Mouse (Mus musculus) olfactory bulb, adult 2 months (tissue): ENCODE measurements around the gene Chek2. TPM values are rescaled to one million over a fixed set of nuclear protein-coding genes. Genes with fewer than 3 reads are reported as not detected.
"Not testable (repeated sequence)": the region's sequence is repeated elsewhere in the genome, so short reads cannot be mapped to it uniquely, and the experiment has no call there.

ENCODE experiments used
- H3K27ac ChIP-seq: fragments of 200-500 bp; 2 replicates; pipeline ENCODE4 v1.5.1; 2012; ENCODE audit warnings: low read depth, low read length; ENCODE audit not compliant: insufficient read depth
- H3K4me1 ChIP-seq: fragments of 200-500 bp; 2 replicates; pipeline ENCODE4 v1.6.1; 2012; ENCODE audit warnings: low read length; ENCODE audit not compliant: control insufficient read depth, insufficient read depth
- H3K4me3 ChIP-seq: fragments of 200-500 bp; 2 replicates; pipeline ENCODE4 v1.5.1; 2012; ENCODE audit warnings: mild to moderate bottlenecking, low read depth, low read length, moderate library complexity; ENCODE audit not compliant: insufficient read depth
- CTCF ChIP-seq: fragments of 200-500 bp; IDR thresholded peaks from 2 replicates; pipeline ENCODE4 v1.5.1; 2012; ENCODE audit warnings: low read depth, mild to moderate bottlenecking, low read length, moderate library complexity; ENCODE audit not compliant: insufficient read depth
- POLR2A ChIP-seq: fragments of 200-500 bp; IDR thresholded peaks from 2 replicates; pipeline ENCODE4 v1.6.1; 2012; ENCODE audit warnings: mild to moderate bottlenecking, low read depth, low read length, moderate library complexity; ENCODE audit not compliant: insufficient read depth
- WGBS: fragments of 180-500 bp; shearing (Covaris S2); methylation state at CpG from one replicate; pipeline ENCODE4 v1.1.7; 2018; 5-methylcytosine and 5-hydroxymethylcytosine counted together
- polyA plus RNA-seq: library from polyadenylated mRNA; stranded (reverse); fragments of >200 nt; gene quantifications from 2 replicates; pipeline ENCODE4 v1.2.4, GENCODE M21; 2012; ENCODE audit warnings: low replicate concordance; ENCODE audit not compliant: missing spikeins, insufficient read depth, insufficient read length

The Chek2 gene
- polyA plus RNA-seq, 1 experiment: not detected

DNA sequence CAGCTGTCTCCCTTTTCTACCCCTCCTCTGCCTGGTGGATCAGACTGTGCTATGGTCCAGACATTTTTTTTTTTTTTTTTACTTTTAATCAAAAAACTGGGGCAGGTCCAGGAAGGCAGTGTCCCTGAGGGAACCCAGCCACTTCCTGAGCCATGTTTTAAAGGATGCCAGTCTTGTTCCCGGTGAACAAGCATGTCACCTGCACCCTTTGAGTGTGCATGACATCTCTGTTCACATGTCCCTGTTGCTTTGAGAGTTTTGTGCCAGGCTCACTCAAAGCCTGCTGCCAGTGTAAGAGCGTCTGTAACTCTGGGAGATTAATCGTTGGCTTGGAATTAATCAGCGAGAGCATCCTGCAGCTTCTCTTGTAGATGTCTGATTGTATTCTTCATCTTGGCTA lies 28.7 kb downstream of the Chek2 start:
- no peak overlapping the region for H3K27ac ChIP-seq

DNA sequence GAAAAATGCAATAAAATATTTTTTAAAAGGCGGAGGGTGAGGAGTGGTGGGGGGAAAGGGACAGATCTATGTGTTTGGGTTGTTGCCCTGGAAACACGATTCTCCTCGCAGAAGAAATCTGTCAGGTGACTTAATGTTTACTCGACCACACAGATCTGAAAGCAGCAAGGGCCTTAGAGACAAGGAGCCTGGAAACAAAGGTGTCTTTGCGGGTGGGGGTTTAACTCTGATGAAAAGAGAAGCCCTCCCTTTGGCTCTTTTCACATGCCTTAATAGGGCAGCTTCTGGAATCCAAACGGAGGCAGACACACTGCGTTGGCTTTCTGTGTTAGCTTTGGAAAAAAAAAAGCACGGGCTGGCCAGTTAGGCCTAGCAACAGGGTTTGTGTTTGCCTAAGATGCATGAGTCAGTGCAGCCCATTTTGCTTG lies 29.5 kb downstream of the Chek2 start:
- Histone ChIP-seq H3K4me3 (no peak overlapping the region), H3K27ac (no peak overlapping the region), H3K4me1 (0 out of 2 replicates have a peak, but pooled peaks cover 3% of the 10 kb centered on the region)
- TF ChIP-seq CTCF (no peak), POLR2A (no peak)
- WGBS: 31% methylated on average over 8 of the region's 8 CpGs

More for the DNA sequence above, 28.7 kb downstream of the Chek2 start:
- Histone ChIP-seq H3K4me1 (0 out of 2 replicates have a peak, but pooled peaks cover 3% of the 10 kb centered on the region), H3K4me3 (no peak overlapping the region)
- TF ChIP-seq CTCF (no peak), POLR2A (no peak)
- WGBS: 50% methylated on average over 4 of the region's 4 CpGs

DNA sequence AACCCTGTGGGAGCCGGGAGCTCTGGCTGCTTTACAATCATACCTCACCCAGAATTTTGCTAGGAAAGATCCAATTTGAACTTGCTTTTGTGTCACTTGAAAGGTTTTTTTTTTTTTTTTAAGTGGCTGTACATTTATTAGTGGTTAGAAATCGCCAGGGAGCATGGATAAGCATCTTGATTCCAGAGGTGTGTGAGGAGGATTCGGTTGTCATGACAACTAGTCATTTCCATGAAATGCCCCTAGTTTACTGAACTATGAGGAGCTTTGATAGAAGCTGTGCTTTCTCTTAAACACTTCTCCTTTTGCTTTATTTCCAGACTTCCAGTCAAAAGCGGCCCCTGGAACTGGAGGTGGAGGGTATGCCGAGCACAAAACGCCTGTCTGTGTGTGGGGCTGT lies 33.4 kb downstream of the Chek2 start:
- Histone ChIP-seq H3K27ac (no peak overlapping the region), H3K4me3 (no peak overlapping the region), H3K4me1 (0 out of 2 replicates have a peak, but pooled peaks cover 3% of the 10 kb centered on the region)
- 50% methylated on average over 6 of the region's 6 CpGs for WGBS
- TF ChIP-seq POLR2A (no peak), CTCF (no peak)

DNA sequence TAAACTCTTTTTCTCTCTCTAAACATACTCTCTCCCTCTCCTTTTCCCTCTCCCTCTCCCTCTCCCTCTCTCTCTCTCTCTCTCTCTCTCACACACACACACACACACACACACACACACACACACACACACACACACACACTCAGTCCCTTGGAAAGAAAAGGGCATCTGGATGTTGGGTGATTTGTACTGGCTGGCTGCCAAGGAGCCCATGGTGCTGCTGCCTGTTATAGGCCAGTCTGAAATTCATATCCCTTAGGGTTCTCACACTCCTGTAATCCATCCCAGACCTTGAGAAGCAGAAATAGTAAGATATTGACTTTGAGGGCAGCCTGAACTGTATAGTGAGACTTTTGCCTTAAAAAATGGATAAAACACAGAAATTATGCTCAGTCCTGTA lies 34.9 kb downstream of the Chek2 start:
- Histone ChIP-seq H3K27ac (no peak overlapping the region), H3K4me3 (no peak overlapping the region), H3K4me1 (no peaks in the 10 kb centered on the region)
- TF ChIP-seq CTCF: no peak
- TF ChIP-seq POLR2A: no peak

DNA sequence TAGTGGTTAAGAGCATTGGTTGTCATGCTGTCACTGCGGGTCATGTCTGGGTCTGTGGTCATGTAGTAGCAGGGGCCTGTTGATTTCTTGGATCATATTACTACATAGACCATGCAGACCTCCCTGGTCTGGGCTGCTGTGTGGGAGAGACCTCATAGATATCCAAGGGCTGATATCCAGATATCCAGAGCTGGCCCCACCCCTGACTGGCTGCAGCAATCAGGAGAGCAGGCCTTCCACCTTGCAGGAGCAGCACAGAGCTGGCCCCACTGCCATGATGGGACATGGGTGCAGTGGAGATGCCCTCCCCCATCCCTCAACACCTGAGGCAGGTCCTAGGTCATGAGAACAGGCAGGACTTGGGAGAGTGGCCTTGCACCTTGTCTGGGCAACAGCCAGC lies 35.5 kb downstream of the Chek2 start:
- no peak overlapping the region for H3K27ac ChIP-seq
- 91% methylated on average over 1 of the region's 1 CpGs for WGBS
- H3K4me1 ChIP-seq: no peaks in the 10 kb centered on the region
- TF ChIP-seq CTCF (no peak), POLR2A (no peak)
- H3K4me3 ChIP-seq: no peak overlapping the region

DNA sequence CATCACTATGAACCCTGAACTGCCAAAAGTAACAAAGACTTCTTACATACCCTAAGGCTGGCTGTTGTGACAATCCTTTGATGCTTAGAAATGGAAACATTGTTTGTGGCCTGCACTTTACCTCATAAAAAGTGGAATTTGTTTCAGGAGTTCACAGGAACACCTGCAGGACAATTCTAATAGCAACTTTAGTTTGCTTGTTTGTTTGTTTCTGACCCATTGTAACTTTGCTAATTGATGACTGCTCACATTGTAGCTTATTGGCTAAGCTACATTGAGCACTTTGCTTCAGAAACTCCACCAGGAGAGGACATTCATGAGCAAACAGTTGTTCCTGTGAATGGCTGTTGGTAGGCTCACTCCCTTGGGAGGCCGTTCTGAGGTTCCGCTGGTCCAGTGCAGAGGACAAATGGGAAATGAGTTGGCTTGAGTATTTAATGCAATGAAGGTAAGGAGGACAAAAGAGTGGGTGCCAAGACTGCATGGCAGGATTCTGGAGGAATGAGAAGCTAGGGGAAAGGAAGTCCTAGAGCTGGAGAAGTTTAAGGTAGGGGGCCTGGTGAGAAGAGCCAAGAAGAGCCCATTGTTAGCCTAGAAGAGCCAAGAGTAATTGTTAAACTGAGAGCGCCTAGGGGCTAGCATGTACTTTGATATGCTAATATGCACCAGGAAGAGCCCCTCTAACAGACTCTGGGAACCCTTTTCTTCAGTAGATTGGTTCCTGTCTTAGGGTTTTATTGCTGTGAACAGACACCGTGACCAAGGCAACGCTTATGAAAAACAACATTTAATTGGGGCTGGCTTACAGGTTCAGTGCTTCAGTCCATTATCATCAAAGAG lies 38.1 kb downstream of the Chek2 start:
- 66% methylated on average over 5 of the region's 5 CpGs for WGBS
- Histone ChIP-seq H3K27ac (no peak overlapping the region), H3K4me3 (no peak overlapping the region), H3K4me1 (no peaks in the 10 kb centered on the region)
- no peak for TF ChIP-seq CTCF
- no peak for TF ChIP-seq POLR2A

DNA sequence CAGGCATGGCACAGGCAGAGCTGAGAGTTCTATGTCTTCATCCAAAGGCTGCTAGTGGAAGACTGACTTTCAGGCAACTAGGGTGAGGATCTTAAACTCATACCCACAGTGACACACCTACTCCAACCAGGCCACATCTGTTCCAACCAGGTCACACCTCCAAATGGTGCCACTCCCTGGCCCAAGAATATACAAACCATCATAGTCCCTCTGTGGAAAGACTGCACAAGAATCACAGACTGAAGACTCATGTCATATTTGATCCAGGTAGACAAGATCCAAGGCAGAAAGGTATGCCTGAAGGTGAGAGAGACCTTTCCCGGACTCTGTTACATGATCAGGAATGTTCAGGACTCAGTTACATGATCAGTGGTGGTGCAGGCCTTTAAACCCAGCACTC lies 38.7 kb downstream of the Chek2 start:
- H3K4me3 ChIP-seq, H3K4me1 ChIP-seq, H3K27ac ChIP-seq: not testable (repeated sequence)
- WGBS: 97% methylated on average over 1 of the region's 1 CpGs

DNA sequence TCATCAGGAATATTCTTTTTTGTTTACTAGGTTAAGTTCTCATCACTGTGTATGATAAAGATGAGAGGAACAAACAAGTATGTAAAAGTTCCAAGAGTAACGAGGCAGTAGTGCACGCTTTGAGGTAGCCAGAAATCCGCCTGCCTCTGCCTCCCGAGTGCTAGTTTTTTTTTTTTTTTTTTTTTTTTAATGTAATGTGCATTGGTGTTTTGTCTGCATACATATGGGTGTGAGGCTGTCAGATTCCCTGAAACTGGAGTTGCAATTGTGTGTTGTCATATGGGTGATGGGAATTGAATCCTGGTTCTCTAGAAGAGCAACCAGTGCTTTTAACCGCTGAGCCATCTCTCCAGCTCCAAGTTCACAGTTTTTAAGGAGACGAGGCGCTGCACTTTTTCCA lies 39.3 kb downstream of the Chek2 start:
- Histone ChIP-seq H3K27ac (no peak overlapping the region), H3K4me3 (peak overlapping the region; percentile 61), H3K4me1 (no peaks in the 10 kb centered on the region)
- WGBS: 54% methylated on average over 7 of the region's 7 CpGs
- no peak for TF ChIP-seq CTCF
- no peak for TF ChIP-seq POLR2A

DNA sequence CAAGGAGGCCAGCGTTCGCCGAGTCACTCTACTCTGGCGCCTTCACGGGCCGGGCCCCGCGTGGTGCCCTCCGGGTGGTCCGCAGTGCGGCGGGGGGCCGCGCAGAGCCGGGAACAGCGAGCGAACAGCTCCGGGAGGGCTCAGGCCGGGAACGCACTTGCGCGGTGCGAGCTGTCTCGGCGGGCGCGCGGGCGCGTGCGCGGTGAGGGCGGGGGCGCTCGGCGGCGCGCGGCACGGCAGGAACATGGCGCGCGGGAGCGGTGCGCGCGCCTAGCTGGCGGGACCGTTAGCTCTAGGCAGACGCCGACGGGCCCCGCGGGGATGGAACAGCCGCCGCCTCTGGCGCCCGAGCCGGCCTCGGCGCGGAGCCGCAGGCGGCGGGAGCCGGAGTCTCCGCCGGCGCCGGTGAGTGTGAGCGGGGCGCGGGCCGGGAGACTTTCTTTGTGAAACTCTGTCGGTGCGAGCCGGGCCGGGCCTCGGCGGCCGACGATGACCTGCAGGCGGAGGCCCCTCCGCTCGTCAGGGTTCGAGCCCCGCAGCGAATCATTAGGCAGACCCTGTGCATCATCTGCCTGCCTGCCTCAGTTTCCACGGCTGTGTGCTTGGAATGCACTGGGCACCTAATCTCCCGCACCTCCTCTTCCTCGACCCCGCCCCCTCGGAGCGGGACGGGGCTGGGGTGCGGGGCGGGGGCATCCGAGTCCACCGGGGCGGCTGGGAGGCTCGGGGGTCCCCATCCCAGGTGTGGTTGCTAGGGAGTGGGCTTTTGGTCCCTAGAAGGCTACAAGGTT lies 40.0 kb downstream of the Chek2 start, which contains the start of gene Ttc28:
TSS of gene Ttc28 (plus strand) at position 220 of the 791 bp plus-strand sequence.
- TF ChIP-seq POLR2A (peak; percentile 77), CTCF (no peak)
- Histone ChIP-seq H3K4me1 (no peaks in the 10 kb centered on the region), H3K27ac (no peak within 1 kb of the TSS), H3K4me3 (peak within 1 kb of the TSS; percentile 61)
- WGBS: under 1% methylated on average over 101 of the region's 101 CpGs

DNA sequence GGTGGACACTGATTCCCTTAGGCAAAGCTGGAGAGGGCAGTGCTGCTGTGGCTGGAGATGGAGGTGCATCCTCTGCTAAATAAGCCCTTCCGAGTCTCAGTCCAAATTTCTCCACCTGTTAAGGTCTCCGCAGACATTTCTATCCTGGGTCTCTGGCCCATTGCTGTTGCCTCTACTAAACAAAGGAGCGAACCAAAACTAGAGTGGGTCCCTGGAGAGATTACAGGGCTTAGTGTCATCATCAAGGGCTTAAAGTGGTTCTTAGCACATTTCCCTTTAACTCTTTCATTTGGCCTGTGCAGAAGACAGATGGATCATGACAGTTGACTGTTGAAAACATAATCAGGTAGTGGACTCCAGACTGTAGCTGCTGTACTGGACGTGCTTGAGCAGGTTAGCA lies 48.8 kb downstream of the Chek2 start:
- 98% methylated on average over 4 of the region's 4 CpGs for WGBS
- Histone ChIP-seq H3K4me1 (no peaks in the 10 kb centered on the region), H3K4me3 (no peak overlapping the region), H3K27ac (no peak overlapping the region)
- TF ChIP-seq CTCF (no peak), POLR2A (no peak)
